Mouse (Mus musculus) megakaryocyte-erythroid progenitor cell, adult 5-6 weeks (primary cell): ENCODE data around the gene Tlx3. TPM values are rescaled to one million over a fixed set of nuclear protein-coding genes. Genes with fewer than 3 reads are reported as not detected.

ENCODE experiments used
- ATAC-seq: replicated peaks from 2 replicates; pipeline ENCODE4 v1.8.0; 2016; ENCODE audit warnings: mild to moderate bottlenecking, inconsistent platforms; ENCODE audit not compliant: severe bottlenecking, poor library complexity, low FRiP score, low TSS enrichment
- total RNA-seq, 2 experiments: library from RNA; stranded (forward) in 1 of 2; stranded (reverse) in 1 of 2; fragments of 200-1000, 215-1000 nt in 1 of 2; fragments of >200 nt in 1 of 2; fragmentation: Nextera tagmentation in 1 of 2; gene quantifications; 2 replicates each; pipeline ENCODE4 v1.2.3; 2014 to 2017

Tlx3 gene
- total RNA-seq, 2 experiments from 2014 or later = not detected

GRCm38 (mm10) chr11:33154459-33154858 is 48.9 kb downstream of the Tlx3 start:
- ATAC-seq = no peak

- no peak for ATAC-seq
Observed at GRCm38 (mm10) chr11:33152997-33153396, 50.4 kb downstream of the Tlx3 start.

- no peak for ATAC-seq
Observed at GRCm38 (mm10) chr11:33151780-33152145, 51.6 kb downstream of the Tlx3 start.

- ATAC-seq = no peak
Observed at GRCm38 (mm10) chr11:33151128-33151779, 52.1 kb downstream of the Tlx3 start.

Other genes with a start within 250 kb of the Tlx3 start
- gene Fgf18, start 56.2 kb downstream of the Tlx3 start, total RNA-seq (2014; fragmentation: Nextera tagmentation) = not detected in 2 replicates
- not detected in 2 replicates for gene Fgf18, start 56.2 kb downstream of the Tlx3 start, total RNA-seq (2017)
- 3,299 and 3,437 TPM in 2 replicates for gene Npm1, start 40.4 kb downstream of the Tlx3 start, total RNA-seq (2014; fragmentation: Nextera tagmentation)
- gene Npm1, start 40.4 kb downstream of the Tlx3 start, total RNA-seq (2017) = 6,261 and 6,441 TPM in 2 replicates
- gene Gm12117, start 73.1 kb upstream of the Tlx3 start, total RNA-seq (2014; fragmentation: Nextera tagmentation) = not detected in 2 replicates
- gene Gm12117, start 73.1 kb upstream of the Tlx3 start, total RNA-seq (2017) = not detected in 2 replicates